Mouse (Mus musculus) kidney, adult 8-10 months (tissue): ENCODE data around the gene Tpst1.
"Not testable (repeated sequence)": the region's sequence is repeated elsewhere in the genome, so short reads cannot be mapped to it uniquely, and the experiment has no call there.

Experiments used
- DNase-seq, 2 experiments: peaks; one replicate each; pipeline ENCODE4 v3.0.0; 2022

The Tpst1 gene

GRCm38 (mm10) chr5:130073026-130073425 lies at the start of gene Tpst1:
Gene Tpst1, plus strand, starts transcription at chr5:130073326.
- no peak for DNase-seq

- peak; percentile 96 to 97 for DNase-seq
Measured at GRCm38 (mm10) chr5:130023767-130024539, 49.2 kb upstream of the Tpst1 start.

- DNase-seq, result peak; percentile 86 to 89
Measured at GRCm38 (mm10) chr5:130027134-130027533, 46.0 kb upstream of the Tpst1 start.

GRCm38 (mm10) chr5:130027696-130028095 lies 45.4 kb upstream of the Tpst1 start:
- DNase-seq, result no peak

- DNase-seq, result peak; percentile 70 to 88
Measured at GRCm38 (mm10) chr5:130029142-130029897, 43.8 kb upstream of the Tpst1 start, which contains the start of the genes Asl and Crcp. Gene Asl, minus strand, starts transcription at chr5:130029247. Gene Crcp, plus strand, starts transcription at chr5:130029290.

GRCm38 (mm10) chr5:130031410-130032390 lies 41.4 kb upstream of the Tpst1 start:
- no peak for DNase-seq

- DNase-seq, result no peak
Measured at GRCm38 (mm10) chr5:130033869-130034268, 39.3 kb upstream of the Tpst1 start.

- not testable (repeated sequence) for DNase-seq
Measured at GRCm38 (mm10) chr5:130036300-130036699, 36.8 kb upstream of the Tpst1 start.

- peak; percentile 71 to 77 for DNase-seq
Measured at GRCm38 (mm10) chr5:130037752-130038455, 35.2 kb upstream of the Tpst1 start.

GRCm38 (mm10) chr5:130040797-130041196 lies 32.3 kb upstream of the Tpst1 start:
- DNase-seq, result no peak

- no peak for DNase-seq
Measured at GRCm38 (mm10) chr5:130041262-130041661, 31.9 kb upstream of the Tpst1 start.

- DNase-seq, result no peak
Measured at GRCm38 (mm10) chr5:130043741-130044140, 29.4 kb upstream of the Tpst1 start.

GRCm38 (mm10) chr5:130044201-130044695 lies 28.9 kb upstream of the Tpst1 start:
- DNase-seq, result peak; percentile 73 to 83

GRCm38 (mm10) chr5:130046100-130046499 lies 27.0 kb upstream of the Tpst1 start:
- no peak for DNase-seq

GRCm38 (mm10) chr5:130046589-130046988 lies 26.5 kb upstream of the Tpst1 start:
- no peak for DNase-seq

- no peak for DNase-seq
Measured at GRCm38 (mm10) chr5:130047013-130047412, 26.1 kb upstream of the Tpst1 start.

GRCm38 (mm10) chr5:130048786-130049520 lies 24.2 kb upstream of the Tpst1 start:
- DNase-seq, result no peak

- no peak for DNase-seq
Measured at GRCm38 (mm10) chr5:130050416-130050815, 22.7 kb upstream of the Tpst1 start.

GRCm38 (mm10) chr5:130051073-130051860 lies 21.9 kb upstream of the Tpst1 start:
- DNase-seq, result no peak

- no peak for DNase-seq
Measured at GRCm38 (mm10) chr5:130052510-130052909, 20.6 kb upstream of the Tpst1 start.
